8 mouse cellular contexts compared by ENCODE assay signal in the genomic region with DNA sequence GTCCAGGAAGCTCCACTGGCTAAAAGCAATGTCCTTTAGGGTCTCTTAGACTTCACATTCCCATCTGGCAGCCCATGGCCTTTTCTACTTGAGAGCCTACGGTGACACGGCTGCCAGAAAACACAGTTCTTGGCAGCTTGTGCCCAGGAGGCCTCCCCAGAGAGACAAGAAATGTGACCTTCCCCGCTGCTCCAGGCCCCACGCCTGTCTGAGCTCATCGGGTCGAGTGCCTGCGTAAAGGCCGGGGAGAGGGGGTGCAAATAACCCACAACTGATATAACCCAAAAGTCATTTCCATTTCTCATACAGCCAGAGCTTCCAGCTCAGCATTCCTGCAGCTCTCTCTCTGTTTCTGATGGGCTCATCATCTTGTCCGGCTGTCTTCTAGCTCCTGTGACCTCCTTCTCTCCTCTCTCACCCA. TPM values are rescaled to one million over a fixed set of nuclear protein-coding genes. Genes with fewer than 3 reads are reported as not detected.
DNase-seq lines count a peak whose midpoint lies in the region; ATAC-seq and TF ChIP-seq lines count a peak whose summit lies in the region.

No protein-coding gene starts in this region.

- TF ChIP-seq CTCF in midbrain, postnatal 0 days (IDR thresholded peaks at IDR 0.05), result no peak

- WGBS in liver, embryonic 11.5 days, result 69% methylated on average over 9 of the region's 9 CpGs
- 35% methylated on average over 9 of the region's 9 CpGs for WGBS in heart, embryonic 13.5 days
- WGBS in midbrain, postnatal 0 days, result 51% methylated on average over 9 of the region's 9 CpGs

- no peak for ATAC-seq in liver, embryonic 11.5 days (replicated peaks; ENCODE audit: low FRiP score)
- no peak for ATAC-seq in heart, embryonic 13.5 days (ENCODE audit: extremely low read depth, insufficient number of reproducible peaks, low FRiP score, low TSS enrichment)
- ATAC-seq in midbrain, postnatal 0 days (ENCODE audit: low FRiP score), result no peak

- H3K9ac ChIP-seq in liver, embryonic 11.5 days (ENCODE audit: low read depth, low read length), result peak overlapping the region; percentile 57
- peak overlapping the region; percentile 19 for H3K9ac ChIP-seq in heart, embryonic 13.5 days
- no peak overlapping the region for H3K9ac ChIP-seq in midbrain, postnatal 0 days (replicated peaks; ENCODE audit: low read length, poor library complexity, severe bottlenecking)

- H3K36me3 ChIP-seq in liver, embryonic 11.5 days (ENCODE audit: control insufficient read depth, insufficient read depth, low read length), result no peaks in the 10 kb centered on the region
- no peaks in the 10 kb centered on the region for H3K36me3 ChIP-seq in heart, embryonic 13.5 days
- peaks cover 6% of the 10 kb centered on the region for H3K36me3 ChIP-seq in myocyte (ENCODE audit: control insufficient read depth, insufficient read depth)
- no peaks in the 10 kb centered on the region for H3K36me3 ChIP-seq in midbrain, postnatal 0 days (ENCODE audit: insufficient read depth, low read length)

- H3K27ac ChIP-seq in liver, embryonic 11.5 days (ENCODE audit: low read depth, low read length), result peak overlapping the region; percentile 91
- H3K27ac ChIP-seq in heart, embryonic 13.5 days (replicated peaks), result peak overlapping the region; percentile 70
- no peak overlapping the region for H3K27ac ChIP-seq in midbrain, postnatal 0 days (ENCODE audit: low read depth, low read length)

- H3K9me3 ChIP-seq in liver, embryonic 11.5 days (ENCODE audit: control insufficient read depth, low read length), result no peaks in the 10 kb centered on the region
- H3K9me3 ChIP-seq in heart, embryonic 13.5 days, result no peaks in the 10 kb centered on the region
- H3K9me3 ChIP-seq in midbrain, postnatal 0 days (ENCODE audit: low read length), result no peaks in the 10 kb centered on the region

- no peak overlapping the region for H3K4me2 ChIP-seq in liver, embryonic 11.5 days
- no peak overlapping the region for H3K4me2 ChIP-seq in heart, embryonic 13.5 days
- peak overlapping the region; percentile 67 for H3K4me2 ChIP-seq in myocyte (ENCODE audit: low read depth)
- H3K4me2 ChIP-seq in midbrain, postnatal 0 days (ENCODE audit: low read depth, low read length, poor library complexity, severe bottlenecking), result no peak overlapping the region

- TF ChIP-seq POLR2A in myocyte (IDR thresholded peaks at IDR 0.05; ENCODE audit: insufficient read length, low read depth), result no peak

- H3ac ChIP-seq in myocyte (ENCODE audit: control insufficient read depth, insufficient read length), result no peak overlapping the region

- H3K4me1 ChIP-seq in liver, embryonic 11.5 days (replicated peaks; ENCODE audit: control insufficient read depth, insufficient read depth, low read length), result peaks cover 35% of the 10 kb centered on the region
- peaks cover 55% of the 10 kb centered on the region for H3K4me1 ChIP-seq in heart, embryonic 13.5 days
- H3K4me1 ChIP-seq in midbrain, postnatal 0 days (ENCODE audit: insufficient read depth, low read length), result no peaks in the 10 kb centered on the region

- DNase-seq in liver, embryonic 11.5 days (ENCODE audit: low spot score), result no peak
- DNase-seq in liver, result no peak
- DNase-seq in adrenal gland, postnatal 36 days, result peak; percentile 80 to 85
- no peak for DNase-seq in thymus, postnatal 10 days (ENCODE audit: low spot score in 2 of 2)
- DNase-seq in thymus, adult 18-20 months, result no peak
- DNase-seq in midbrain, postnatal 0 days (ENCODE audit: low spot score), result no peak

- no peaks in the 10 kb centered on the region for H3K79me2 ChIP-seq in myocyte (ENCODE audit: control insufficient read depth, insufficient read depth)

- H3K27me3 ChIP-seq in liver, embryonic 11.5 days (replicated peaks; ENCODE audit: control insufficient read depth, insufficient read depth, low read length), result no peaks in the 10 kb centered on the region; the same call in 1 of the 2 replicates
- peaks cover 17% of the 10 kb centered on the region for H3K27me3 ChIP-seq in heart, embryonic 13.5 days (replicated peaks)
- H3K27me3 ChIP-seq in myocyte (ENCODE audit: control insufficient read depth, insufficient read depth, insufficient read length), result no peaks in the 10 kb centered on the region
- H3K27me3 ChIP-seq in midbrain, postnatal 0 days (ENCODE audit: insufficient read depth, low read length), result no peaks in the 10 kb centered on the region

- no peak overlapping the region for H3K4me3 ChIP-seq in liver, embryonic 11.5 days (ENCODE audit: low read depth, low read length)
- H3K4me3 ChIP-seq in heart, embryonic 13.5 days, result no peak overlapping the region
- H3K4me3 ChIP-seq in myocyte, result no peak overlapping the region
- H3K4me3 ChIP-seq in midbrain, postnatal 0 days (ENCODE audit: low read depth, low read length), result no peak overlapping the region

TF ChIP-seq in myocyte, 11 proteins besides CTCF, POLR2A, EP300 and RAD21:
- TF ChIP-seq REST (IDR thresholded peaks at IDR 0.05; ENCODE audit: insufficient read depth, insufficient read length) (no peak), SRF (IDR thresholded peaks at IDR 0.05; ENCODE audit: control insufficient read depth, insufficient read length, low read depth) (no peak), CEBPB (IDR thresholded peaks at IDR 0.05; ENCODE audit: insufficient read depth, poor library complexity, severe bottlenecking) (no peak), USF1 (IDR thresholded peaks at IDR 0.05; ENCODE audit: low read depth) (no peak), MYOG (IDR thresholded peaks at IDR 0.05; ENCODE audit: control insufficient read depth in 1 of 3, insufficient read depth in 1 of 3, insufficient read length in 2 of 3, low read depth in 2 of 3) (peak in 1 of 3 experiments; percentile 41), MYOD1 (IDR thresholded peaks at IDR 0.05; ENCODE audit: control insufficient read depth in 1 of 3, insufficient read length in 2 of 3, low read depth in 2 of 3) (no peak)

RNA-seq across cellular contexts. Expression of gene Ip6k3, which starts 13.8 kb away (rescaled TPM):
- 0.11 TPM in 1 of 2 replicates, not detected in the other for polyA plus RNA-seq in liver, embryonic 11.5 days (2014; fragmentation: Nextera tagmentation; extraction: Ambion mirVana)
- total RNA-seq in adrenal gland, postnatal 36 days (2021), result 1 to 10 TPM in 1 of 2 experiments, under 1 TPM in 1; 0.82 to 3.7 TPM
- polyA plus RNA-seq in heart, embryonic 13.5 days (2015; fragmentation: Nextera tagmentation; extraction: Ambion mirVana), result 0.16 and 0.20 TPM in 2 replicates
- polyA plus RNA-seq in myocyte (2012; fragmentation: generic; extraction: Trizol), result 29.7 TPM
- total RNA-seq in midbrain, postnatal 0 days (2014; rRNA removed), result 0.09 TPM in 1 of 2 replicates, not detected in the other
- 0.32 TPM in 1 of 2 replicates, not detected in the other for polyA plus RNA-seq in midbrain, postnatal 0 days (2015; fragmentation: Nextera tagmentation; extraction: Ambion mirVana)

RNA-seq across cellular contexts. Expression of gene Uqcc2, which starts 20.1 kb away (rescaled TPM):
- polyA plus RNA-seq in liver, embryonic 11.5 days (2014; fragmentation: Nextera tagmentation; extraction: Ambion mirVana), result 386 and 413 TPM in 2 replicates
- total RNA-seq in adrenal gland, postnatal 36 days (2021), result 100 to 1,000 TPM; 245 to 370 TPM
- polyA plus RNA-seq in heart, embryonic 13.5 days (2015; fragmentation: Nextera tagmentation; extraction: Ambion mirVana), result 287 and 310 TPM in 2 replicates
- 740 TPM for polyA plus RNA-seq in myocyte (2012; fragmentation: generic; extraction: Trizol)
- 213 and 233 TPM in 2 replicates for total RNA-seq in midbrain, postnatal 0 days (2014; rRNA removed)
- polyA plus RNA-seq in midbrain, postnatal 0 days (2015; fragmentation: Nextera tagmentation; extraction: Ambion mirVana), result 453 and 478 TPM in 2 replicates

RNA-seq across cellular contexts. Expression of gene Lemd2, which starts 50.5 kb away (rescaled TPM):
- 11.6 and 13.4 TPM in 2 replicates for polyA plus RNA-seq in liver, embryonic 11.5 days (2014; fragmentation: Nextera tagmentation; extraction: Ambion mirVana)
- total RNA-seq in adrenal gland, postnatal 36 days (2021), result 10 to 100 TPM; 66.5 to 76.6 TPM
- polyA plus RNA-seq in heart, embryonic 13.5 days (2015; fragmentation: Nextera tagmentation; extraction: Ambion mirVana), result 7.6 and 7.7 TPM in 2 replicates
- 72.1 TPM for polyA plus RNA-seq in myocyte (2012; fragmentation: generic; extraction: Trizol)
- 85.7 and 94.3 TPM in 2 replicates for total RNA-seq in midbrain, postnatal 0 days (2014; rRNA removed)
- polyA plus RNA-seq in midbrain, postnatal 0 days (2015; fragmentation: Nextera tagmentation; extraction: Ambion mirVana), result 18.4 and 20.6 TPM in 2 replicates

Comparison
In these comparisons a context has a peak if more than half of its experiments do, and no peak if none do; other contexts are left out.
1. DNase-seq: peak in adrenal gland, postnatal 36 days (2 of 2); none in liver, embryonic 11.5 days (single experiment), liver (single experiment), thymus, postnatal 10 days (0 of 2), thymus, adult 18-20 months (0 of 2) and midbrain, postnatal 0 days (single experiment).
2. RNA of gene Ip6k3, which starts 13.8 kb away (polyA plus RNA-seq): 29.7 TPM in myocyte (single experiment); 0.16 to 0.20 TPM in heart, embryonic 13.5 days, 0.11 TPM in liver, embryonic 11.5 days and 0.32 TPM in midbrain, postnatal 0 days; every median in the first group is over 10 times any median in the second.